Mouse (Mus musculus) CH12.LX (cell line): ENCODE measurements around the gene Ppp1r1c. TPM values are rescaled to one million over a fixed set of nuclear protein-coding genes. Genes with fewer than 3 reads are reported as not detected.

Source experiments
- DNase-seq: peaks from one replicate; pipeline ENCODE4 v3.0.0-alpha.2; 2013; ENCODE audit errors: extremely low read depth
- H3K27ac ChIP-seq: 2 replicates; pipeline ENCODE4 v1.5.1; 2012; ENCODE audit warnings: low read depth, mild to moderate bottlenecking, control low read depth, moderate library complexity; ENCODE audit not compliant: insufficient read depth
- H3K27me3 ChIP-seq: replicated peaks from 2 replicates; pipeline ENCODE3; 2012; ENCODE audit warnings: inconsistent platforms
- H3K36me3 ChIP-seq, 2 experiments: replicated peaks in 1 of 2; 2 replicates each; pipeline versions ENCODE3 to v1.6.1; 2012; ENCODE audit warnings: inconsistent platforms in 1 of 2, low read length in 1 of 2, mild to moderate bottlenecking in 1 of 2, mixed read lengths in 1 of 2, moderate library complexity in 1 of 2; ENCODE audit not compliant: control insufficient read depth in 1 of 2, insufficient read depth in 1 of 2
- H3K4me1 ChIP-seq, 2 experiments: 2 replicates each; pipeline ENCODE4 v1.6.1; 2012; ENCODE audit warnings: inconsistent platforms in 1 of 2, moderate library complexity in 1 of 2; ENCODE audit not compliant: insufficient read depth in 2 of 2, control insufficient read depth in 1 of 2
- H3K4me2 ChIP-seq: 2 replicates; pipeline ENCODE4 v1.6.1; 2012; ENCODE audit warnings: low read depth, mild to moderate bottlenecking, control low read depth; ENCODE audit not compliant: poor library complexity, insufficient read depth, severe bottlenecking
- H3K4me3 ChIP-seq, 3 experiments: fragments of 150-350 bp in 1 of 3; sonication (generic) in 1 of 3; replicated peaks in 1 of 3; 2 replicates each; pipeline versions ENCODE3 to v1.5.1; 2011 to 2012; ENCODE audit warnings: low read depth in 2 of 3, low read length in 2 of 3, mild to moderate bottlenecking in 2 of 3, moderate library complexity in 2 of 3, control low read depth in 1 of 3, improper control_type of control experiment in 1 of 3, inconsistent platforms in 1 of 3, mixed read lengths in 1 of 3; ENCODE audit not compliant: poor library complexity in 1 of 3
- H3K79me2 ChIP-seq: replicated peaks from 2 replicates; pipeline ENCODE4 v1.6.1; 2012; ENCODE audit warnings: mild to moderate bottlenecking, moderate library complexity; ENCODE audit not compliant: control insufficient read depth, poor library complexity, insufficient read depth, severe bottlenecking; ENCODE audit errors: extremely low read depth
- H3K9ac ChIP-seq: 2 replicates; pipeline ENCODE4 v1.6.1; 2012; ENCODE audit warnings: low read depth, mild to moderate bottlenecking, control low read depth, moderate library complexity; ENCODE audit not compliant: insufficient read depth
- H3K9me3 ChIP-seq: replicated peaks from 2 replicates; pipeline ENCODE3; 2012; ENCODE audit warnings: low read length, inconsistent platforms, mixed read lengths
- CHD1 ChIP-seq: IDR thresholded peaks from 2 replicates; pipeline ENCODE4 v1.6.1; 2012; ENCODE audit warnings: low read depth, low read length, improper control_type of control experiment, inconsistent platforms
- E2F4 ChIP-seq: IDR thresholded peaks from 2 replicates; pipeline ENCODE4 v1.6.1; 2011; ENCODE audit warnings: low read depth, low read length, improper control_type of control experiment; ENCODE audit not compliant: insufficient replicate concordance
- ELF1 ChIP-seq: IDR thresholded peaks from 2 replicates; pipeline ENCODE4 v1.6.1; 2014; ENCODE audit warnings: low read depth, mild to moderate bottlenecking, inconsistent platforms, low read length, improper control_type of control experiment
- EP300 ChIP-seq: IDR thresholded peaks from 2 replicates; pipeline ENCODE4 v1.6.1; 2011; ENCODE audit warnings: low read length, improper control_type of control experiment
- ETS1 ChIP-seq: conservative IDR thresholded peaks from 2 replicates; pipeline ENCODE4 v1.6.1; 2012; ENCODE audit warnings: low read depth, mild to moderate bottlenecking, inconsistent platforms, low read length, improper control_type of control experiment, moderate library complexity
- GABPA ChIP-seq: IDR thresholded peaks from 2 replicates; pipeline ENCODE4 v1.6.1; 2012; ENCODE audit warnings: low read depth, low read length, improper control_type of control experiment, inconsistent platforms; ENCODE audit not compliant: insufficient replicate concordance
- IRF4 ChIP-seq: IDR thresholded peaks from 2 replicates; pipeline ENCODE4 v1.6.1; 2014; ENCODE audit warnings: low read depth, mild to moderate bottlenecking, inconsistent platforms, low read length, improper control_type of control experiment
- JUN ChIP-seq: IDR thresholded peaks from 2 replicates; pipeline ENCODE4 v1.6.1; 2011; ENCODE audit warnings: low read depth, mild to moderate bottlenecking, low read length, improper control_type of control experiment, moderate library complexity; ENCODE audit not compliant: insufficient read depth
- JUND ChIP-seq: conservative IDR thresholded peaks from 2 replicates; pipeline ENCODE4 v1.6.1; 2011; ENCODE audit warnings: low read depth, low read length, improper control_type of control experiment
- KAT2A ChIP-seq: IDR thresholded peaks from 2 replicates; pipeline ENCODE4 v1.6.1; 2012; ENCODE audit warnings: low read length, improper control_type of control experiment, inconsistent platforms; ENCODE audit not compliant: insufficient replicate concordance
- MEF2A ChIP-seq: IDR thresholded peaks from 2 replicates; pipeline ENCODE4 v1.6.1; 2014; ENCODE audit warnings: low read depth, mild to moderate bottlenecking, inconsistent platforms, low read length, improper control_type of control experiment, borderline replicate concordance
- MXI1 ChIP-seq: IDR thresholded peaks from 2 replicates; pipeline ENCODE4 v1.6.1; 2011; ENCODE audit warnings: mild to moderate bottlenecking, low read depth, low read length, improper control_type of control experiment
- RCOR1 ChIP-seq: conservative IDR thresholded peaks from 2 replicates; pipeline ENCODE4 v1.6.1; 2012; ENCODE audit warnings: low read depth, mild to moderate bottlenecking, inconsistent platforms, low read length, improper control_type of control experiment
- TCF12 ChIP-seq: IDR thresholded peaks from 2 replicates; pipeline ENCODE4 v1.6.1; 2014; ENCODE audit warnings: low read depth, mild to moderate bottlenecking, inconsistent platforms, low read length, improper control_type of control experiment
- USF1 ChIP-seq: IDR thresholded peaks from 2 replicates; pipeline ENCODE4 v1.6.1; 2014; ENCODE audit warnings: low read depth, mild to moderate bottlenecking, inconsistent platforms, low read length, improper control_type of control experiment
- USF2 ChIP-seq: conservative IDR thresholded peaks from 2 replicates; pipeline ENCODE4 v1.6.1; 2011; ENCODE audit warnings: low read depth, low read length, improper control_type of control experiment
- ZKSCAN1 ChIP-seq: IDR thresholded peaks from 2 replicates; pipeline ENCODE4 v1.6.1; 2012; ENCODE audit warnings: low read depth, inconsistent platforms, low read length, improper control_type of control experiment, borderline replicate concordance
- dilution Hi-C: fragments of 300-500 bp; cut with MboI; formaldehyde crosslinking; loops from 2 replicates; pipeline ENCODE4 v1.14.3; 2020; ENCODE audit warnings: low sequenced_read_pairs; ENCODE audit not compliant: extremely low pct_unique_long_range_greater_than_20kb, extremely low pct_ligation_motif_present
- in situ Hi-C: fragments of 300-500 bp; cut with MboI; formaldehyde crosslinking; loops from 3 replicates; pipeline ENCODE4 v1.14.3; 2019; ENCODE audit warnings: low sequenced_read_pairs, low pct_ligation_motif_present, low pct_unique_long_range_greater_than_20kb, mixed read lengths
- polyA plus RNA-seq: library from polyadenylated mRNA; unstranded; fragments of >175 nt; gene quantifications from 2 replicates; pipeline ENCODE4 v1.2.1, GENCODE M21; 2012; ENCODE audit warnings: low read depth; ENCODE audit not compliant: insufficient read length
- total RNA-seq, 2 experiments: library from RNA; depleted of rRNA; stranded (reverse); fragments of 300-350 nt in 1 of 2; fragments of >200 nt in 1 of 2; gene quantifications; 2 replicates each; pipeline ENCODE4 v1.2.3; 2012 to 2014

The Ppp1r1c gene
- total and polyA plus RNA-seq, 3 experiments: not detected

- dilution Hi-C loops (no loop called here), in situ Hi-C loops (no loop called here)
- TF ChIP-seq USF1 (no peak), MEF2A (no peak), ELF1 (no peak)
- DNase-seq: no peak
- H3K27me3 ChIP-seq: no peaks in the 10 kb centered on the region
- no peaks in the 10 kb centered on the region for H3K36me3 ChIP-seq
- H3K4me2 ChIP-seq: no peak overlapping the region
- no peak overlapping the region for H3K27ac ChIP-seq
- H3K9ac ChIP-seq: no peak overlapping the region
- H3K79me2 ChIP-seq: no peaks in the 10 kb centered on the region
- H3K4me1 ChIP-seq: no peaks in the 10 kb centered on the region
- no peak overlapping the region for H3K4me3 ChIP-seq
- H3K9me3 ChIP-seq: no peaks in the 10 kb centered on the region
Measured at GRCm38 (mm10) chr2:79722415-79722814, 14.8 kb downstream of the Ppp1r1c start.

DNA sequence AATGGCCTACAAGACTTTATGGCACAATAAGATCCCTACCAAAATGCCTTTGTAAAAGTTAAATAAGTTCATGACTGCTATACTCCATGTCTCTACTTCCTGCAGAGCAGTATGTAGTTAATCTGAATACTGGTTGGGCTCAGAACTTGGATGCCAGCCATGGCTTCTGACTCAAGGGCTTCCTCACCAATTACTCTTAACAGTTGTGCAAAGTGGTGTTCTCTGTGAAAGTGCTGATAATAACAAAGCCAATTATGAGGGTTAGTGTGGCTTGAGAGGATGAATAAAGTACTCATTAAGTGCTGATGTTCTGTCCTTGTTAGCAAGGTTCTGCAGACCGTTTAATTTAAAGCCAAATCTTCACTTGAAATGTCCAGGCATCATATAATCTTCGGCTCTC lies 31.4 kb downstream of the Ppp1r1c start:
- Histone ChIP-seq H3K27ac (no peak overlapping the region), H3K4me2 (no peak overlapping the region), H3K4me1 (peaks cover 0 to 21% of the 10 kb centered on the region in 2 experiments; a peak in 1 of 4 replicates), H3K36me3 (no peaks in the 10 kb centered on the region), H3K9ac (no peak overlapping the region), H3K79me2 (no peaks in the 10 kb centered on the region), H3K4me3 (no peak overlapping the region), H3K9me3 (peaks cover 6% of the 10 kb centered on the region), H3K27me3 (no peaks in the 10 kb centered on the region)
- no peak for DNase-seq
- in situ Hi-C loops: no loop called here
- TF ChIP-seq CHD1 (no peak), MXI1 (no peak), ZKSCAN1 (no peak), GABPA (no peak), ETS1 (no peak)
- dilution Hi-C loops: no loop called here

GRCm38 (mm10) chr2:79741966-79742365 lies 34.4 kb downstream of the Ppp1r1c start:
- peak; percentile 78 for DNase-seq
- Histone ChIP-seq H3K36me3 (no peaks in the 10 kb centered on the region), H3K4me1 (peaks cover 0 to 21% of the 10 kb centered on the region in 2 experiments; a peak in 1 of 4 replicates), H3K79me2 (no peaks in the 10 kb centered on the region), H3K4me2 (no peak overlapping the region), H3K27ac (no peak overlapping the region), H3K4me3 (no peak overlapping the region), H3K9ac (no peak overlapping the region), H3K27me3 (no peaks in the 10 kb centered on the region), H3K9me3 (peaks cover 4% of the 10 kb centered on the region)
- in situ Hi-C loops (no loop called here), dilution Hi-C loops (no loop called here)
- no peak for TF ChIP-seq E2F4
- TF ChIP-seq JUND: 0 out of 2 replicates have a peak, but pooled peaks have one; percentile 21
- 0 out of 2 replicates have a peak, but pooled peaks have one; percentile 35 for TF ChIP-seq JUN
- peak; percentile 99 for TF ChIP-seq EP300
- TF ChIP-seq USF2: no peak
- no peak for TF ChIP-seq USF1
- TF ChIP-seq IRF4: peak; percentile 98
- 0 out of 2 replicates have a peak, but pooled peaks have one; percentile 27 for TF ChIP-seq TCF12
- TF ChIP-seq RCOR1: peak; percentile 69; the same call in 1 of the 2 replicates
- no peak for TF ChIP-seq KAT2A
